Mouse (Mus musculus): ENCODE results near the gene Pdk2. TPM values are rescaled to one million over a fixed set of nuclear protein-coding genes. Genes with fewer than 3 reads are reported as not detected.

Pdk2 gene
- polyA plus RNA-seq, 1 experiment from 2014 or later = 33.7 TPM

DNA sequence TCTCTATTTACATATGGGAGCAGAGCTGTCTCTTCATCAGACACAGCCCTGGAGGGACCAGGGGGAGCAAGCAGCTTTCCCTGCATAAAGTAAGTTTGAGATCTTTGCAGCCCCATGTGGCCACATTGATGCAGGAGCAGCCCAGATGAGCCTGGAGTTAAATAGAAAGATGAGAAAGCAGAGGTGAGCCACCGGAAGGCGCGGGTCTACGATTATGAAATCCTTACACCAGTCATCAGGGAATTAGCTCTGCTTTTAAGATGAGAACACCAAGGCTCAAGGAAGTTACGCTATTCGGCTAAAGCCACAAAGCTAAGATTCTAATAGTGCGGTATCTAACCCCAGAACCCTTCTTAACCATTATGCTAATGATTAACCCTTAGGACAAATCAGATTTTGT is 36.8 kb upstream of the Pdk2 start:
- no peak overlapping the region for H3K4me3 ChIP-seq
- H3K9ac ChIP-seq = no peak overlapping the region
- no peaks in the 10 kb centered on the region for H3K9me3 ChIP-seq
- H3K4me2 ChIP-seq = no peak overlapping the region
- peaks cover 64% of the 10 kb centered on the region for H3K27me3 ChIP-seq
- peaks cover 48% of the 10 kb centered on the region for H3K4me1 ChIP-seq
- WGBS = 25% methylated on average over 7 of the region's 7 CpGs
- ATAC-seq (ENCODE audit: insufficient number of reproducible peaks, insufficient read depth, low FRiP score, low TSS enrichment, low read depth) = no peak
- no peak overlapping the region for H3K27ac ChIP-seq
- no peaks in the 10 kb centered on the region for H3K36me3 ChIP-seq

DNA sequence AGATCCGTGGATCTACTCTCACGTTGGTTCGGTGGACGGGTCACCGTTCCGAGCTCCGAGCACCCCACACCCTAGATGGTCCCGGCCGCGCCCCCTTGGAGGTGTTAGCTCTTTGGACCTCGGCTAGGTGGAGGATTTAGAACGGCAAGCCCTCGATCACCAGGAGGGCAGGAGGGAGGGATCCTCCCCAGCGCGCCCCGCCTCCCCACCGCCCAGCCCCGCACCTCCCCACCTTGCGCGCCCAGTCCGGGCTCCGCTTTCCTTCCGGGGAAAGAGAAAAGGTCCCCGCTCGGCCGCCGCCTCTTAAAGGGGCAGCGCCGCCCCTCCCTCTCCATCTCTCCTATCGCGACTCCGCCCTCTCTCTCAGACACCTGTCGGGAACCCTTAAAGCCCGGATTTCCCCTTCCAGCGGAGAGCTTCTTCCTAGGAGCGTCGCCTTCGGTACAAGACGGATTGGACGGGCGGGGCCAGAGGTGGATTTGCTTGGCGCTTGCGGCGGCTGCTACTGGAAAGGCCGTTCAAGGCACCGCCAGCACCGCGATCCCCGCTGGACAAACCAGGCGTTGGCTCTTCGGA is 35.5 kb upstream of the Pdk2 start, which contains the start of gene Itga3:
Itga3 (minus strand) TSS at position 266 of the 576 bp plus-strand sequence.
- Histone ChIP-seq H3K9ac (peak within 1 kb of the TSS; percentile 78), H3K4me1 (peaks cover 59% of the 10 kb centered on the region), H3K27me3 (peaks cover 68% of the 10 kb centered on the region), H3K36me3 (no peaks in the 10 kb centered on the region), H3K4me2 (peak within 1 kb of the TSS; percentile 98), H3K27ac (peak within 1 kb of the TSS; percentile 56; the same call in 1 of the 2 replicates), H3K9me3 (no peaks in the 10 kb centered on the region), H3K4me3 (peak within 1 kb of the TSS; percentile 64)
- peak; percentile 72 for ATAC-seq (ENCODE audit: insufficient number of reproducible peaks, insufficient read depth, low FRiP score, low TSS enrichment, low read depth)
- 0% methylated on average over 44 of the region's 51 CpGs for WGBS

DNA sequence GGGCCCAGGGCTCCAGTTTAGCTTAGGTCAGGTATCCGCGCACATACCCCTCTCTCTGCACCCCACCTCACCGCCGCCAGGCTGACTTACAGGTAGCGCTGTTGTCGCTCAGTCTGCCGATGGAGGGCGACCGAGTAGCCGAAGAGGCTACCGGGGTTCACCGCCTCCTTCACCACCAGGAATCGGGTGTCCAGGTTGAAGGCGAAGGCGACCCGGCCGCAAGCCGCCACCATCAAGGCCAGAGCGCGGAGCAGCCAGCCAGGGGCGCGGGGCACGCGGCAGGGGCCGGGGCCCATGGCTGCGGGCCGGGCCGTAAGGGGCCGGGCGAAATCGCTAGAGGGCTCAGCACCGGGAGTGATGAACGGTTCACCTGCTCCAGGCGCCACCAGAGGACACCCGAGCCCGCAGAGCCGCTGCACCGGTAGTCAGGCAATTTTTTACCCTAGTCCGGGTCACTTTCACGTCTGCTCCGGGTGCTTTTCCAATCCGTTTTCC is 34.9 kb upstream of the Pdk2 start:
- peaks cover 68% of the 10 kb centered on the region for H3K27me3 ChIP-seq
- peaks cover 65% of the 10 kb centered on the region for H3K4me1 ChIP-seq
- peak overlapping the region; percentile 78 for H3K9ac ChIP-seq
- H3K36me3 ChIP-seq = no peaks in the 10 kb centered on the region
- WGBS = under 1% methylated on average over 42 of the region's 42 CpGs
- peak overlapping the region; percentile 98 for H3K4me2 ChIP-seq
- ATAC-seq (ENCODE audit: insufficient number of reproducible peaks, insufficient read depth, low FRiP score, low TSS enrichment, low read depth) = no peak
- H3K4me3 ChIP-seq = peak overlapping the region; percentile 64
- H3K9me3 ChIP-seq = no peaks in the 10 kb centered on the region
- H3K27ac ChIP-seq = peak overlapping the region; percentile 56; the same call in 1 of the 2 replicates

DNA sequence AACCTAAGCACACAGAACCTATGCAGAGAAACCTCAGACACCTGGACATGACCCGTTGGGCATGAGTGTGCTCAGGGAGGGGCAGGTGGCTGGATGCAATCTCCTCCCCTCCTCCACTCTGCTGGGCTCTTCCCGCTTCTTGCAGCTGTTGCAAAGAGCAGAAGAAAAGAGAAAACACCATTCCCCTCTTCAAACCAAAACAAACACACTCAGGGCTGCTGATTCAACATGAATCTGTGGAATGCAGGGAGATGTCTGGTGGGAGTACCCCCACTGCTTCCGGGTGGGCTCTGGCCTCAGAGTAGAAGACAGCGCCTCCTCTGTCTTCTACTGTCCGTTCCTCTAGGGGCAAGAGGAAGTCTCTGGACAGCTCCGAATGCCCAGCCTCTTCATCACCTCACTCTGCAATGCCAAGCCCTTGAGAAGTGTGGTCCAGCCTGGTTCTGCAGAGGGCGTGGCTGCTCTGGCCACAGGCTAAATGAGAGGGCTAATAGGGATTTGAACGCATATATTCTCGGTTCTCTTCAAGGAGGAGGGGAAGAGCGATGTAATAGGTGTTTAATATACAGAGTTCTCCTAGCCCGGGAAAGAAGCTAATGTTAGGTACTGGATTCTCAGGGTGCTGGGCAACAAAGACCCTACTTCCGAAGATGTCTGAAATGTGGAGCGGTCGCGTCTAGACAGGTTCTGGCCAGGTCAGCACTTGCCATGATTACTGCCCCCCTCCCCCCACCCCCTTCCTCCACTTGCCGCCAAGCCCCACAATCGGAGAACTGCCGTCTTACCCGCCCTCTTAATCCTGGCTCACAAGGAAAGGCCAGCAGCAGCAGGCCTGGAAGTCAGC is 34.3 kb upstream of the Pdk2 start:
- H3K27me3 ChIP-seq = peaks cover 68% of the 10 kb centered on the region
- H3K9ac ChIP-seq = peak overlapping the region; percentile 78
- peak overlapping the region; percentile 64 for H3K4me3 ChIP-seq
- peak overlapping the region; percentile 56; the same call in 1 of the 2 replicates for H3K27ac ChIP-seq
- H3K9me3 ChIP-seq = no peaks in the 10 kb centered on the region
- ATAC-seq (ENCODE audit: insufficient number of reproducible peaks, insufficient read depth, low FRiP score, low TSS enrichment, low read depth) = no peak
- 5% methylated on average over 19 of the region's 19 CpGs for WGBS
- H3K4me1 ChIP-seq = peaks cover 71% of the 10 kb centered on the region
- H3K36me3 ChIP-seq = no peaks in the 10 kb centered on the region
- H3K4me2 ChIP-seq = peak overlapping the region; percentile 98

DNA sequence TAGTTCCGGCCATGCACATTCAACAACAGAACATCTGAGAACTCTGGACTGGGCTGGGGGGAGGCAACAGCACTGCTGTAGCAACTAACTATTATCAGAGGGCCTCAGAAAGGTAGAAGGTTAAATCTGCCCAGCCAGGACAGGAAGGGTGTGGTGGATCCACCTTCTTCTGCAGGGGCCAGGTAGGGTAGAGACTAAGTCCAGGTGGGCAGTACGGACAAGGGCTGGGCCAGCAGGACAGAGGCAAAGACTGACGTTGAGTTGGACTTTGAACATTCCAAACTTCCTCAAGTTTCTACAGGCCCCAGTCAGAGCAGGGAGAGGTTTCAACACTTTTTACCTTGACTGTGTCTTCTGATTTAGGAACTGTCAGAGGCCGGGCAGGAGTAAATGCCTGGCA is 33.5 kb upstream of the Pdk2 start:
- 72% methylated on average over 4 of the region's 4 CpGs for WGBS

DNA sequence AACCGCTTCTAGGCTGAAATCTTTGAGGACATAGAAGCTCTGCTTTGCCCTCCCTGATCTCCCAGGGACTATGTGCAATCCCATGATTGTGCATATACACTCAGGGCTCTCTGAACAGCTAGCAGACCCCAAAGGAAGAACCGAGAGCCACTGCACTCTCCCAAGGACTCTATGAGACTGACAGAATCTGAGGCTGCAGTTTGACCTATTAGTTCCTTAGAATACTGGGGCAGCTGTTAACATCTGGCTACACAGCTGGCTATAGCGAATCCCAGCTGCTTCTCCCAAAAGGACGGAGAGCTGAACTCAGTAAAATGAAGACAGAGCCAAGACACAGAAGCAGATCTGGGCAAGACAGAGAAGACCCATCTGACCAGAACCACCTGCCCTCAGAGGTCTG is 32.7 kb upstream of the Pdk2 start:
- Histone ChIP-seq H3K9me3 (no peaks in the 10 kb centered on the region), H3K27ac (no peak overlapping the region), H3K36me3 (no peaks in the 10 kb centered on the region), H3K27me3 (peaks cover 63% of the 10 kb centered on the region), H3K9ac (no peak overlapping the region), H3K4me2 (no peak overlapping the region), H3K4me3 (no peak overlapping the region), H3K4me1 (peaks cover 69% of the 10 kb centered on the region)
- WGBS = 65% methylated on average over 4 of the region's 4 CpGs
- no peak for ATAC-seq (ENCODE audit: insufficient number of reproducible peaks, insufficient read depth, low FRiP score, low TSS enrichment, low read depth)

More for the DNA sequence above, 33.5 kb upstream of the Pdk2 start:
- peaks cover 72% of the 10 kb centered on the region for H3K4me1 ChIP-seq
- no peaks in the 10 kb centered on the region for H3K9me3 ChIP-seq
- peaks cover 68% of the 10 kb centered on the region for H3K27me3 ChIP-seq
- peak overlapping the region; percentile 64 for H3K4me3 ChIP-seq
- peak overlapping the region; percentile 98 for H3K4me2 ChIP-seq
- H3K36me3 ChIP-seq = no peaks in the 10 kb centered on the region
- H3K27ac ChIP-seq = no peak overlapping the region
- no peak for ATAC-seq (ENCODE audit: insufficient number of reproducible peaks, insufficient read depth, low FRiP score, low TSS enrichment, low read depth)
- H3K9ac ChIP-seq = no peak overlapping the region

DNA sequence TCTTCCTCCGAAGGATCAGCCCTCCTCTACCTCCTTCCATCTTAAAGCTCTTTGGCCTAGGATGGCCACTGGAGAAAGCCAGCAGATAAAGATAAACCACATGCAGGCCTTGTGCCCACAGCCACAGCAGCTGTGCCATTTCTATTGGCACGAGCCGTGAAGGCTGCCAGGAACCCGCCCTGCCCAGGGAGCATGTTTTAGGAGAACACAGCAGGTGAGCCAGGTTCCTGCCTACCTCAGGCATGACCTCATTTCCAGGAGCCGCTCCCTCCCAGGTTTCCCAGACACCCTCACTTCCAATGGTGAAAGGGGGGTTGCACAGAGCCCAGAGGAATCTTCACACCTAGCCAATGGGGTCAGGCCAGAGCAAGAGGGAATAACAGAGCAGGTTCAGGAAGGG is 31.6 kb upstream of the Pdk2 start:
- Histone ChIP-seq H3K27ac (no peak overlapping the region), H3K4me3 (no peak overlapping the region), H3K4me1 (peaks cover 59% of the 10 kb centered on the region), H3K36me3 (no peaks in the 10 kb centered on the region), H3K27me3 (peaks cover 52% of the 10 kb centered on the region), H3K4me2 (no peak overlapping the region), H3K9me3 (no peaks in the 10 kb centered on the region), H3K9ac (no peak overlapping the region)
- WGBS = 65% methylated on average over 5 of the region's 5 CpGs
- ATAC-seq (ENCODE audit: insufficient number of reproducible peaks, insufficient read depth, low FRiP score, low TSS enrichment, low read depth) = no peak

DNA sequence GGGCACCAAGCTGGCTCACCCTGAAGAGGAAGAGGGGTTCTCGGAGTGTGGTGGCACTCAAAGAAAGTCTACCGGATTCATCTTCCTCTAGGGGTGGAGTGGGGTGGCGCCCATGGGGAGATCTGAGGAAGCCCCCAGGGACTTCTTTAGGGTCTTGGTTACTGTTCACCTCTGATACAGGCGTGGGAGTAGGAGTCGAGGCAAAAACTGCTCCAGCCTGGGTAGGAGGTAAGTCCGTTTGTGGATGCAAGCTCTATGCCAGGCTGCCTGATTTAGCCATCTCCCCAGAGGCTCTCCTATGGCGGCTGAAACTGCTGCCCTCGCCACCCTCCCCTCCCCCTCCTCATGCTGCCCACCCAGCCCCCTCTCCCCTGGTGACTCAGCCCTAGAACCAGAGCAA is 31.0 kb upstream of the Pdk2 start:
- Histone ChIP-seq H3K9me3 (no peaks in the 10 kb centered on the region), H3K36me3 (no peaks in the 10 kb centered on the region), H3K4me1 (peaks cover 54% of the 10 kb centered on the region), H3K4me3 (no peak overlapping the region), H3K4me2 (no peak overlapping the region), H3K27ac (no peak overlapping the region), H3K27me3 (peaks cover 46% of the 10 kb centered on the region), H3K9ac (no peak overlapping the region)
- no peak for ATAC-seq (ENCODE audit: insufficient number of reproducible peaks, insufficient read depth, low FRiP score, low TSS enrichment, low read depth)
- 63% methylated on average over 8 of the region's 8 CpGs for WGBS

DNA sequence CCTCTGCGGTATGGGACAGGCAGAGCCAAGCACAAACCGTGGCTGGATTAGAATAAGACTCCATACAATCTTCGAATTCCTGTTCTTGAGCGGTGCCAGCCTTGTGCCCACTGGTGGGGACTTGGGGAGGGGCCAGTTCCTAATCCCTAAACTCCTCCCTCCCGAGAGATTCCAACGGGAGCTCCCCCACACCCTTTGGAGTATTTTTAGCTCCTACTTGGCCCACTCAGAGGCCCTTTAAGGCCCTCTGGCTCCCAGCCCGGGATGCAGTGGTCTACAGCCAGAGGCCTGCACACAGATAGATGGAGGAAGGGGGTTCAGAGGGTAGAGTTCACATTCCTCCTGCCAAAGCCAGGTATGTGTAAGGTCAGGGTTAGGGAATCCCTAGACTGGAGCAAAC is 30.1 kb upstream of the Pdk2 start:
- Histone ChIP-seq H3K9me3 (no peaks in the 10 kb centered on the region), H3K27me3 (peaks cover 37% of the 10 kb centered on the region), H3K36me3 (no peaks in the 10 kb centered on the region), H3K4me2 (no peak overlapping the region), H3K4me1 (peaks cover 47% of the 10 kb centered on the region), H3K9ac (no peak overlapping the region), H3K27ac (peak overlapping the region; percentile 24; the same call in 1 of the 2 replicates), H3K4me3 (no peak overlapping the region)
- ATAC-seq (ENCODE audit: insufficient number of reproducible peaks, insufficient read depth, low FRiP score, low TSS enrichment, low read depth) = no peak
- WGBS = 44% methylated on average over 7 of the region's 7 CpGs

DNA sequence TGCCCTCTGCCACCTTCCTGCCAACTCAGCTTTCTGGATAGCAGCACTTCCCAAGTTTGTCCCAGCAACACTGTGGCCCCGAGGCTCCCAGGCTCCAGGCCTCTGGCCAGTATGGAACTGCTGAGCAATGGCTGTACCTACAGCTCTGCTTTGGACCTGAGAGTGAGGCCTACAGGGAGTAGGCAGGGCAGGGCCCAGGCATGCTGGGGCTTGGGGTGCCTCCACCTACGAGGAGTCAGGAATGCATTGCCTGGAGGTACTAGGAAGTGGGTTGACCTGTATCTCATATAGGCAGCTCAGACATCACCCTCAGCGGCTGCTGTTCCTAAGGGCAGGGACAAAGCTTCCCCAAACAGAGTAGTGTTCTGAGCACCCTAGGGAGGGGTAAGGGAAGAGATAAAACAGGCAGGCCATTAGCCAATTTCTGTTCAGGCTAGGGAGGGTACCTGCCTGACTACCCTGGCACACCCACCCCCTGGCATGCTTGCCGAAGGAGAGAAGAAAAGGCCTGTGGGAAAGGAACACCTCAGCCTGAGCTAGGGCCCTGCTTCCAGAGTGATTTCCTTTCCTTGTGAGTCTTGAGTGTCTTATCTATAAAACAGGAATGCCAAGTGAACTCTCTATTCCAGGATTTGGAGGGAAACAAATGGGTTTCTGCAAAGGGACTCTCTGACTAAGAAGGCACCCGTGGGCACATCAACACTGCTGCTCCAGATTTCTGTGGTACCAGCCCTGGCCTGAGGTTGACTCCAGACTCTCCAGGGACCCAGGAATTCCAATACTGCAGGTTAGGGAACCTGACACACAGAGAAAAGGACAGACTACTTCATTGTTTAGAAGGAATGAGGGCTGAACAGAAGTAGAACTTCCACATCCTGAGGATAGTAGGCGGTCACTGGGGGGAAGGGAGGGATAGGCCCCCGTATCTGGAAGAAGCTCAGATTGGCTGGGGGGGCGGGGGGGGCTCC is 29.3 kb upstream of the Pdk2 start:
- peak overlapping the region; percentile 24; the same call in 1 of the 2 replicates for H3K27ac ChIP-seq
- WGBS = 57% methylated on average over 8 of the region's 8 CpGs
- H3K36me3 ChIP-seq = no peaks in the 10 kb centered on the region; the same call in 1 of the 2 replicates
- no peaks in the 10 kb centered on the region for H3K9me3 ChIP-seq
- H3K27me3 ChIP-seq = peaks cover 29% of the 10 kb centered on the region
- H3K9ac ChIP-seq = 0 out of 2 replicates have a peak overlapping the region, but pooled peaks have one; percentile 36
- ATAC-seq (ENCODE audit: insufficient number of reproducible peaks, insufficient read depth, low FRiP score, low TSS enrichment, low read depth) = peak; percentile 46; the same call in 1 of the 2 replicates
- H3K4me3 ChIP-seq = no peak overlapping the region
- H3K4me1 ChIP-seq = peaks cover 39% of the 10 kb centered on the region
- no peak overlapping the region for H3K4me2 ChIP-seq

All from embryonic facial prominence, embryonic 13.5 days (tissue).